Mouse (Mus musculus) E14TG2a.4 (cell line): ENCODE measurements around the gene Ccdc148.

ENCODE experiments used
- CTCF ChIP-seq: conservative IDR thresholded peaks from 2 replicates; pipeline ENCODE4 v1.5.1; 2014; ENCODE audit warnings: low read length
- NANOG ChIP-seq: IDR thresholded peaks from 2 replicates; pipeline ENCODE4 v1.6.1; 2014; ENCODE audit warnings: borderline replicate concordance, low read length, mixed read lengths
- POU5F1 ChIP-seq: IDR thresholded peaks from 2 replicates; pipeline ENCODE4 v1.6.1; 2014; ENCODE audit warnings: low read length, borderline replicate concordance

DNA sequence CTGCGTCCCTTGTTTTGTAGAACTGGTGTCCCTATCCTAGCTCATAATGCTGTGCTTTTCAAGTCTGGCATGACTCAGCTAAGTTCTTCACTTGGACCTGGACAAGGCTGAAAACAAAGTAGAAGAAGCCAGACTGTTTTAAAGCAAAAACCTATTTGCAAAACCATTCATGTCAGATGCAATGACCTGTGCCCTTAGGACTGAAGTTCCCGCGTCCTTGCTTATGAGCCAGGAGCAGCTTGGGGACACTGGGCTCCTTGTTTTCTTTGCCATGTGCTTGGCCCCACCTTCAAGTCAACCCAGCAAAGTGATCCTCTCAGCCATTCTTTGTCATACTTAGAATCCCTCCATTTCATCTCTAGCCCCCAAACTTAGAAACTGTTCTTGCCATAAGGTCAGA lies 125.3 kb downstream of the Ccdc148 start:
- TF ChIP-seq CTCF, result no peak
- TF ChIP-seq POU5F1, result no peak
- TF ChIP-seq NANOG, result no peak
